Mouse (Mus musculus) lung, postnatal 0 days (tissue): ENCODE data around the gene Babam2.

Source experiments
- CTCF ChIP-seq: IDR thresholded peaks from 2 replicates; pipeline ENCODE4 v1.5.1; 2016; ENCODE audit warnings: antibody characterized with exemption, mild to moderate bottlenecking
- EP300 ChIP-seq: IDR thresholded peaks from 2 replicates; pipeline ENCODE4 v1.6.1; 2016; ENCODE audit warnings: antibody characterized with exemption, mild to moderate bottlenecking, control low read depth

DNA sequence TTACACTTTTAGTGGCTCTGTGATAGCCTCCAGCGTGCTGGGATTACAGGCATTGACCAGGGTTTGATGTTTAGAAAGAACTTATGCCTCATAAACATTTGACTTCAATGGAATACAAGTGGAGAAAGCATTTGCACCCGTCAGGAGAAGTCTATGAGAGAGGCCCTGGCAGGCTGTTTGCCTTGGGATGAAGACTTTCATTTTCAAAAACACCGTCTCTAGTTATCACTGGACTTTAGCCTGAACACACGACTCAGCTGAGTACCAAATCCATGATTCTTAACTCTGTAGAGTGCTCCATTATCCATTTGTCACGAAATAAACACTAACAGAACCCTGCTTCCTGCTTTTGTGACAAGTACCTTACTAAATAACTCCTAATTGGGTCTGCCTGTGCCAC, 27.5 kb upstream of the Babam2 start:
- TF ChIP-seq CTCF (no peak), EP300 (no peak)
